Mouse (Mus musculus) T-helper 2 cell (primary cell): ENCODE results near the gene Nckap5.

Source experiments
- in situ Hi-C: fragments of 300-600 bp; cut with MboI, MseI; formaldehyde crosslinking; loops from one replicate; pipeline ENCODE4 v1.15.1; 2025; ENCODE audit warnings: high pct_unique_total_duplicates

Nckap5 gene

GRCm38 (mm10) chr1:126391204-126391603 lies 439.4 kb downstream of the Nckap5 start:
- in situ Hi-C loops: loop anchor here (25.0 kb wide), 1 partner anchor 779 kb away; no protein-coding TSS in a partner anchor

- in situ Hi-C loops: loop anchor here (25.0 kb wide), 1 partner anchor 765 kb away; no protein-coding TSS in a partner anchor
Measured at GRCm38 (mm10) chr1:126377339-126377980, 453.1 kb downstream of the Nckap5 start.

DNA sequence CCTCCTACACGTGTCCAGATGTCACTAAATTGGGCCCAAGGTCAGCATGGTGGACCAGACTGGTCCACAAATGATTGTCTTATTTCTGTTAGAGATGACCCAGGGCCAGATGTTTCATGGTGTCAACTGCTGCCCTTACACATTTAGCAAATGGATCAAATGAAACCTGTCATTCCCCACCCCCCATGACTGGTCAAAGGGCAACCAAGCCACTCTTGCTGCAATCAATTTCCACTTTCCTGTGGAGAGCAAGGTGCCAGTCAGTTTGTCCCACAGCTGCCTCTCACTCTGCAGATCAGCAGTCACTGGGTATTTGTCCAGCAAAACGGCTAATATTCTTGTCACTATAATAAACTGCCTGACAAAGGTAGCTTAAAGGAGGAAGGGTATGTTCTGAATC lies 463.9 kb downstream of the Nckap5 start:
- in situ Hi-C loops: no loop called here

GRCm38 (mm10) chr1:126364556-126364955 lies 466.0 kb downstream of the Nckap5 start:
- in situ Hi-C loops: no loop called here

- in situ Hi-C loops: no loop called here
Measured at GRCm38 (mm10) chr1:126360531-126361220, 469.9 kb downstream of the Nckap5 start.

GRCm38 (mm10) chr1:126360111-126360510 lies 470.5 kb downstream of the Nckap5 start:
- in situ Hi-C loops: no loop called here

- in situ Hi-C loops: no loop called here
Measured at GRCm38 (mm10) chr1:126341806-126342205, 488.8 kb downstream of the Nckap5 start.

GRCm38 (mm10) chr1:126339250-126339649 lies 491.3 kb downstream of the Nckap5 start:
- in situ Hi-C loops: no loop called here

- in situ Hi-C loops: no loop called here
Measured at GRCm38 (mm10) chr1:126334202-126334601, 496.4 kb downstream of the Nckap5 start.

DNA sequence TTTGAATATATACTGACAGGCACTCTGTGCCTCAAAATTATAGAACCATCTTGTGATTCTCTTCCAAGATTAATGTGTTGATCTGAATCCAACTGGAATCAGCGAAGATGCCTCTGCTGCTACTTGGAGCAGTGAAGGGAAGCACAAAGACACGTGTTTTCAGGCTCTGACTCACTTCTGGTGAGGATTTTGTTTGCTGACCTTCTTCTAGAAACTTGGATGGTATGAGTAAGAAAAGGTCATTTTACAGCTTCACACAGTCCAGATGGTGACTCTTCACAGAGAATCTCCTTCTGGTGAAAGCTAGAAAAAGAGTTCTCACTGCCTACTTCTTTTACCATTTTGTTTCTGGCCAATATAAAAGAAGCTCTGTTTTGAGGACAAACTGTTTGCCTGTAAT lies 498.6 kb downstream of the Nckap5 start:
- in situ Hi-C loops: no loop called here

DNA sequence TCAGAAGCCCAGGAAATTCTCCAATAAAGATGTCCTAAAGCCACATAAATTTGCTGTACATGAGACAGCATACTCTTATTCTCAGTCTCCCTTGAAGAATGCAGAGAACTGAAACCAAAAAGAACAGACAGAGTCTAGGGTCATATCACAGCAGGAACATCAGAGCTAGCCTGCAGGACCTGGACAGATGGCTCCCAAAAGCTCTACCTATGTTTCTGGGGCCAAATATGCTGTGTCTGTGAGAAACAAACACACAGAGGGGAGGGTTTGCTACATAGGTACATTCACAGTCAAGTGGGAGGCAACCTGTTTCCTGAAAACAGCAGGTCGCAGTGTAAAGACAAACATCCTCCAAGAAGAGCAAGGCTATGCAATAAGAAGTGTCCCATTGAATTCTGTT lies 509.9 kb downstream of the Nckap5 start:
- in situ Hi-C loops: no loop called here

GRCm38 (mm10) chr1:126317874-126318607 lies 512.6 kb downstream of the Nckap5 start:
- in situ Hi-C loops: no loop called here

- in situ Hi-C loops: no loop called here
Measured at GRCm38 (mm10) chr1:126317345-126317744, 513.3 kb downstream of the Nckap5 start.

DNA sequence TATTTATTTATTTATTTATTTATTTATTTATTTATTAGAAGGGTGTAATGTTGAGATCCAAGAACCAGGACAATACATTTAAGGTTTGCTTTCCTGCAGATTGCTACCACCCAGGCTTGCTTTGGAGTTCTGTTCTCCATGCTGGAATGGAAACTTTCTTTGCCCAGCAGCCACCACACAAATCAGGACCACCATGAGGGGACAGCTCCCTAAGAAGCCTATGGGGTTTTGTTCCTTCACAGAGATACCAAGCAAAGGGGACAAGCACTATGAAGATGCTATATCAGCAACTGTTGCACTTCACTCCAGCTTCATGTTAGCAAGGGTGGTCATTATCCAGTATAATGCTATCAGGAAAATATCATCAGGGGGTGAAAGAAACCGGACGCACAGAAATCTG lies 513.7 kb downstream of the Nckap5 start:
- in situ Hi-C loops: no loop called here

DNA sequence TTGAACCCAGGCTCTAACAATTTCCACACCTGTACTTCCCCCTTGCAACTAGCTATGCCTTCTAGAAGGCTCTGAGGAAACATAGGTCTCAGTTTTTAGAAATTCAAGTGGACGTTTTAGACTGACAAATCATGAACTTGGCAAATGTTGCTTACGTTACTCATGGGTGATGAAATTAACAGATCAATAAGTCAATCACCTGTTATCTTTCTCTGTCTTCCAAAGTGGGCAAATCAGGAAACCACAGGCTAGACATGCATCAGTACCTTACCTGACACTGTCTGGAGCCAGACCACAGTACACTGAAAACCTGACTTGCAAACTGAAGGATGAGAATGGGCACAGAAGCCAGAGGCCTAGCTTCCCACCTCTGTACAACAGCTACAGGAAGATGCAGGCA lies 529.5 kb downstream of the Nckap5 start:
- in situ Hi-C loops: no loop called here

DNA sequence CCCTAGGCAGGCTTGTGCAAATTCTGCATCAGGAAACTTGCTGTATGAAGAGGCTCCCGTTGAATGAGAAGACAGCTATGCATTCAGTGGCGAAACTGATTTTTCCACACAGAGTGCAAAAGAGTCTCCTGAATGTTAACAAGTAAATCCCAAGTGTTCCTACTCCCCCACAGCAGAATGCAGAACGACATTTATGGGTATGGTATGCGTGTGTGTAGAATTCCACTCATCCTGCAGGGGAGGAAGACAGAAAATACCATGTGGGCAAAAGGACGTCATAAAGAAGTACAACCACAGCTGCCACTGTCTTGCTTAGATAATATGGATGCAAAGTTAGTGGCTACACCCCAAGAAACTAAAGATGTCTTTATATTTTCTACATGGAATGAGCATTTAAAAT lies 565.7 kb downstream of the Nckap5 start:
- in situ Hi-C loops: no loop called here

DNA sequence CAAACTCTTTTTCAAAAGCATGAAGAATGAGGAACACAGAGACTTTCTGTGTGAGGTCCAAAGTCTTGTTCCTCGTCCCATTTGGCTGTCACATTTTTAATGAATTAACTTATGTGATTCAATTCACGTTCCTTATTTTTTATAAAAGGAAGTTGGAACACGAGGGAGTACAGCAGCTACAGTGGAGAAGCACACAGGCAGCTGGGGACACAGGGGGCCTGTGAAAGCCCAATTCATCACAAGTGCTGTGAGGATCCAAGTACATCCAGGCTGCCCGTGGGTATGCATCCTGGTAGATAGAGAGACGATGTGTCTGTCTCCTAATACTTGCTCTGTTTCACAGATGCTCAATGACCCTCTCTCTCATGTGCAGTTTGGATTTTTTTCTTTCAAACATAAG lies 576.2 kb downstream of the Nckap5 start:
- in situ Hi-C loops: no loop called here

- in situ Hi-C loops: no loop called here
Measured at GRCm38 (mm10) chr1:126253934-126254333, 576.7 kb downstream of the Nckap5 start.

DNA sequence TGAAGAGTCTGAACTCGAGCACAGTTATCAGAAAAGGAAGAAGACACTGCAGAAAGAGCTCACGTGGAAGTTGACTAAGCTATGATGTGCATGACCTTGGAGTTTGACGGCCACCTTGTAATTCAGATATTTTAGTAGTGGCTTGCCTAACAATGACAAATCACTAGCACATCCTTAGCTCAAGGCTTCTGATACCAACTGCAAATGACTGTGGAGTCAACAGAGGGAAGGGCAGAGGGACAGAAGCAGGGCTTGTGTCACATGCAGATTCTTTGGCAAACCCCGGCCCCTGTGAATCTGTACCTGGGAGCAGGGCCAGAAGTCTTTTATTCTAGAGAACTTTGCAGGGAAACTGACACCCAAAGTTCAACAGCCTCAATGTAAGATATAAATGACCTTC lies 597.4 kb downstream of the Nckap5 start:
- in situ Hi-C loops: no loop called here

GRCm38 (mm10) chr1:126231199-126231598 lies 599.4 kb downstream of the Nckap5 start:
- in situ Hi-C loops: no loop called here

- in situ Hi-C loops: no loop called here
Measured at GRCm38 (mm10) chr1:126210212-126210611, 620.4 kb downstream of the Nckap5 start.

DNA sequence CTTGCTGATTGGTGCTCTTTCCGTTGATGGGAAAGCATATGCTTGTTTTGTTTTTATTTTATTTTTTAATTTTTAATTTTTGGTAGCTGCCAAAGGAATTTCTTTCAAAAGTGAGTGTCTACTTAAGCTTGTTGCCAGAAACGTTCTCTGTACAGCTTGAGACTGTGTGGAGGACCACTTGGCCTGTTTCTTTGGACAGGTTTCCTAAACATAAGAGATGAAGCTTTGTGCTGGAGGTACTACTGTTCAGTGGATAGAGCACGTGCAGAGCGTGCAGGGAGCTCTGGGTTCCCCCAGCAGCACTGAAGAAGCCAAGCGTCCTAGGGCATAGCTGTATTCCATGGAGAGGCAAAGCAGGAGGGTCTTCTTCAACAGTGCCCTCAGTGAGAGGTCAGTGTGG lies 620.9 kb downstream of the Nckap5 start:
- in situ Hi-C loops: no loop called here

- in situ Hi-C loops: no loop called here
Measured at GRCm38 (mm10) chr1:126209131-126209530, 621.5 kb downstream of the Nckap5 start.
